Mouse (Mus musculus) embryonic fibroblast, embryonic 13.5 days (primary cell): Measurements from ENCODE around the gene Pmm2.

ENCODE experiments used
- CTCF ChIP-seq: IDR thresholded peaks from 2 replicates; pipeline ENCODE4 v1.5.1; 2011; ENCODE audit warnings: mild to moderate bottlenecking, control low read depth, low read length, moderate library complexity, borderline replicate concordance; ENCODE audit not compliant: insufficient read depth
- POLR2A ChIP-seq: IDR thresholded peaks from 2 replicates; pipeline ENCODE4 v1.6.1; 2011; ENCODE audit warnings: low read depth, mild to moderate bottlenecking, control low read depth, low read length, moderate library complexity

DNA sequence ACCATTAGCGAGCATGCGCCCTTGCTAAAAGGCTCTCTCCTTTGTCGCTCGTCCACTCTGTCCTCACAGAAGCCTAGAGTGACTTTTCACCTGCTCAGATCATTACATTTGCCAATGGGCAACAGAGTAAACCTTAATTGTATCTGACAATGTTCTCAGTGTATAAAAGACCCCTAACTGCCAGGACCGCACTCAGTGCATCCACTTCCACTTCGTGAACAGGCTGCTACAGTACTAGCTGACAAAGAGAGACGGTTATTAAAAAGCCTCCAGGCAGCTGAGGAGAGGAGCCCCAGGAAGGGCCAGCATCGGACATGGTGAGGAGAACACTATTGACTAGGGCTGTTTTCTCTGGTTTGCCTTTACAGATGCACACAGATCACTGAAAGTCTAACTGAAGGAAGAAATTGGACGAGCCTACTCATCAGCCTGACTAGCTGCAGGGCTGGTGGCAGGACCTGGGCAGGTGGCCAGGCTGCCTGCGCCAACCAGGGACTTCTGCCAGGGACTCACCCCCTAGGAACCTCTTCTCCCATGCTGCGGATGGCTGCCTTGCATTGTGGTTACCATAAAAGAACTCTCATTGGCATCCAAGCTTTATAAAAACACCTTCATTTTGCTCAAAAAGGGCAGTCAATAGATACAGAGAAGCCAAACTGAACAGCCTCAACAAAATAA lies 52.6 kb downstream of the Pmm2 start:
- no peak for TF ChIP-seq CTCF
- no peak for TF ChIP-seq POLR2A
